Mouse (Mus musculus) C2C12 (cell line): ENCODE data around the gene B3galt4.

Experiments
- CEBPB ChIP-seq: IDR thresholded peaks from one replicate; pipeline ENCODE4 v1.6.1; 2011; ENCODE audit warnings: low read depth, mild to moderate bottlenecking, control low read depth, moderate library complexity
- CTCF ChIP-seq: IDR thresholded peaks from one replicate; pipeline ENCODE4 v1.5.1; 2011; ENCODE audit not compliant: control insufficient read depth, insufficient read depth, insufficient read length
- MAX ChIP-seq: IDR thresholded peaks from one replicate; pipeline ENCODE4 v1.6.1; 2011; ENCODE audit warnings: mild to moderate bottlenecking, control low read depth
- MYOD1 ChIP-seq: IDR thresholded peaks from one replicate; pipeline ENCODE4 v1.6.1; 2011; ENCODE audit warnings: low read depth; ENCODE audit not compliant: control insufficient read depth, insufficient read length
- MYOG ChIP-seq: IDR thresholded peaks from one replicate; pipeline ENCODE4 v1.6.1; 2011; ENCODE audit not compliant: control insufficient read depth, insufficient read length; ENCODE audit errors: extremely low read depth
- USF1 ChIP-seq: IDR thresholded peaks from one replicate; pipeline ENCODE4 v1.6.1; 2011; ENCODE audit warnings: low read depth, mild to moderate bottlenecking, control low read depth, moderate library complexity

GRCm38 (mm10) chr17:33956336-33956735, 5.0 kb upstream of the B3galt4 start:
- TF ChIP-seq USF1 (no peak), CTCF (no peak), MYOD1 (no peak), MAX (no peak), CEBPB (no peak), MYOG (no peak)
